Mouse (Mus musculus): ENCODE measurements around the gene Stk25.

- TF ChIP-seq POLR2A (IDR thresholded peaks at IDR 0.05; ENCODE audit: borderline replicate concordance, insufficient read depth, low read length) (no peak), CTCF (IDR thresholded peaks at IDR 0.05; ENCODE audit: borderline replicate concordance, insufficient read depth, low read depth, low read length) (no peak)
These were observed 27.2 kb upstream of the Stk25 start, which contains the start of gene Bok for GRCm38 (mm10) chr1:93685401-93686244.

Measured in cerebellum, adult 2 months (tissue).